ENCODE assay signal across 29 mouse cellular contexts in the genomic region with DNA sequence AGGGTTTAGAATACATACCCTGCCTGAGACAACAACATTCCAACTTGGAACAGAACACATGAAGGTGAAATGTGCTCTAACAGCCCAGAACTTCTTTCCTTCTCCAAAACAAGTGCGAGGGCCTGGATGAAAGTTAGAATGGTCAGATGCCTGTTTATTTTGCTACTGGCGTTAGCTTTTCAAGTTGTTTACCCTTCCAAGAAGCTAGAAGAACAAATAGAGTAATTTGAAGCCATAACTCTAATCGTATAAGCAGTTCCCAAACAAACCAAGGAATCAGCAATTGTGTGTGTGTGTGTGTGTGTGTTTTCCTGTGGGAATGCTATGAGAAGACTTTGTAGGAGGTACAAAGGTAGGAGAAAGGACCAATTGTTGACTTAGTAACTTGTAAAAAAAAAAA. TPM values are rescaled to one million over a fixed set of nuclear protein-coding genes. Genes with fewer than 3 reads are reported as not detected.
DNase-seq lines count a peak whose midpoint lies in the region; ATAC-seq lines count a peak whose summit lies in the region.
"Had no signal": no experiment of that assay in that cellular context is flagged by ENCODE, and none has a peak within 500 bp of the region (broad histone marks: within the 10 kb centered on the region; RNA-seq: fewer than 3 reads in every experiment).

No protein-coding gene starts in this region.

- H3K36me3 ChIP-seq in limb, embryonic 12.5 days = no peaks in the 10 kb centered on the region
- no peaks in the 10 kb centered on the region for H3K36me3 ChIP-seq in limb, embryonic 10.5 days
- no peaks in the 10 kb centered on the region for H3K36me3 ChIP-seq in lung, embryonic 15.5 days
- H3K36me3 ChIP-seq: embryonic facial prominence, embryonic 10.5 days; embryonic facial prominence, embryonic 13.5 days; forebrain, embryonic 12.5 days; forebrain, embryonic 15.5 days; G1E had no signal

- no peak for DNase-seq in limb, embryonic 10.5 days (ENCODE audit: low spot score)
- no peak for DNase-seq in lung, postnatal 4 days
- peak; percentile 11 for DNase-seq in adipocyte (ENCODE audit: low spot score)
- peak; percentile 70 for DNase-seq in lung, postnatal 36 days
- DNase-seq in left cerebral cortex, postnatal 25 days (ENCODE audit: low spot score in 2 of 2) = no peak
- no peak for DNase-seq in left cerebral cortex, postnatal 10 days (ENCODE audit: extremely low spot score in 1 of 2, low spot score in 2 of 2)
- DNase-seq: adrenal gland, adult 2 months; adrenal gland, postnatal 14 days; cerebellum, adult 11-12 months; cerebellum, adult 8-10 months; cerebellum, postnatal 10 days; cerebellum, postnatal 36 days; embryo, embryonic 11 days; gastrocnemius, postnatal 25 days; heart, adult 18-20 months; heart, postnatal 14 days; heart, postnatal 4 days had no signal

- no peaks in the 10 kb centered on the region for H3K9me3 ChIP-seq in limb, embryonic 12.5 days
- H3K9me3 ChIP-seq in limb, embryonic 10.5 days (replicated peaks) = no peaks in the 10 kb centered on the region
- H3K9me3 ChIP-seq in lung, embryonic 15.5 days = no peaks in the 10 kb centered on the region
- H3K9me3 ChIP-seq: embryonic facial prominence, embryonic 10.5 days; embryonic facial prominence, embryonic 13.5 days; forebrain, embryonic 12.5 days; forebrain, embryonic 15.5 days; G1E; heart, embryonic 10.5 days; heart, embryonic 13.5 days had no signal

- ATAC-seq in limb, embryonic 12.5 days (ENCODE audit: insufficient number of reproducible peaks, insufficient read depth, low FRiP score, low TSS enrichment, low read depth) = no peak
- no peak for ATAC-seq in lung, embryonic 15.5 days (ENCODE audit: borderline replicate concordance, extremely low read depth, low FRiP score, low TSS enrichment)
- ATAC-seq: forebrain, embryonic 15.5 days; Patski had no signal

- 41% methylated on average over 3 of the region's 3 CpGs for WGBS in limb, embryonic 12.5 days
- 56% methylated on average over 3 of the region's 3 CpGs for WGBS in limb, embryonic 10.5 days
- WGBS in lung, embryonic 15.5 days = 40% methylated on average over 3 of the region's 3 CpGs

- H3K9ac ChIP-seq in limb, embryonic 12.5 days (replicated peaks) = no peak overlapping the region
- H3K9ac ChIP-seq in lung, embryonic 15.5 days = no peak overlapping the region
- H3K9ac ChIP-seq: embryonic facial prominence, embryonic 13.5 days; forebrain, embryonic 12.5 days; forebrain, embryonic 15.5 days; heart, embryonic 13.5 days; hindbrain, embryonic 14.5 days had no signal

- peaks cover 35% of the 10 kb centered on the region for H3K27me3 ChIP-seq in limb, embryonic 12.5 days
- H3K27me3 ChIP-seq in limb, embryonic 10.5 days (ENCODE audit: low read depth, poor library complexity, severe bottlenecking) = peaks cover 38% of the 10 kb centered on the region
- no peaks in the 10 kb centered on the region for H3K27me3 ChIP-seq in lung, embryonic 15.5 days
- H3K27me3 ChIP-seq: Patski had no signal

- H3K27ac ChIP-seq in limb, embryonic 12.5 days = peak overlapping the region; percentile 50; the same call in 1 of the 2 replicates
- H3K27ac ChIP-seq in limb, embryonic 10.5 days = no peak overlapping the region
- H3K27ac ChIP-seq in lung, embryonic 15.5 days = peak overlapping the region; percentile 68
- H3K27ac ChIP-seq: embryonic facial prominence, embryonic 10.5 days; embryonic facial prominence, embryonic 13.5 days; forebrain, embryonic 12.5 days; forebrain, embryonic 15.5 days; heart, embryonic 10.5 days; heart, embryonic 13.5 days; hindbrain, embryonic 14.5 days had no signal

- H3K4me2 ChIP-seq in limb, embryonic 12.5 days = no peak overlapping the region
- no peak overlapping the region for H3K4me2 ChIP-seq in lung, embryonic 15.5 days
- H3K4me2 ChIP-seq: embryonic facial prominence, embryonic 13.5 days; forebrain, embryonic 12.5 days; forebrain, embryonic 15.5 days; heart, embryonic 13.5 days; hindbrain, embryonic 14.5 days had no signal

- H3K4me1 ChIP-seq in limb, embryonic 12.5 days (replicated peaks) = peaks cover 19% of the 10 kb centered on the region; the same call in 1 of the 2 replicates
- peaks cover 10% of the 10 kb centered on the region for H3K4me1 ChIP-seq in limb, embryonic 10.5 days
- peaks cover 37% of the 10 kb centered on the region; the same call in 1 of the 2 replicates for H3K4me1 ChIP-seq in lung, embryonic 15.5 days

- no peak overlapping the region for H3K4me3 ChIP-seq in limb, embryonic 12.5 days (replicated peaks)
- H3K4me3 ChIP-seq in limb, embryonic 10.5 days = no peak overlapping the region
- no peak overlapping the region for H3K4me3 ChIP-seq in lung, embryonic 15.5 days
- H3K4me3 ChIP-seq: embryonic facial prominence, embryonic 10.5 days; embryonic facial prominence, embryonic 13.5 days; erythroblast, embryonic 14.5 days; forebrain, embryonic 12.5 days; forebrain, embryonic 15.5 days; heart, embryonic 10.5 days; heart, embryonic 13.5 days had no signal

- intact Hi-C loops in left cerebral cortex, postnatal 25 days (cut with DNase I) = loop anchor here (5.0 kb wide), 2 partner anchors 48 to 133 kb away; no protein-coding TSS in a partner anchor
- intact Hi-C loops in left cerebral cortex, postnatal 10 days (cut with DNase I) = loop anchor here (5.0 kb wide), 1 partner anchor 133 kb away; no protein-coding TSS in a partner anchor

RNA-seq across cellular contexts. Expression of a gene that starts 4.7 kb away (rescaled TPM):
- polyA plus RNA-seq in limb, embryonic 12.5 days (2016; fragmentation: Nextera tagmentation; extraction: Ambion mirVana) = 5.5 and 9.4 TPM in 2 replicates
- polyA plus RNA-seq in limb, embryonic 10.5 days (2016; fragmentation: Nextera tagmentation; extraction: Ambion mirVana) = 1.2 and 2.2 TPM in 2 replicates
- polyA plus RNA-seq in lung, embryonic 15.5 days (2015; fragmentation: Nextera tagmentation; extraction: Ambion mirVana) = 13.9 and 14.9 TPM in 2 replicates
- total RNA-seq in left cerebral cortex, postnatal 25 days (2021) = 1 to 10 TPM; 3.7 to 4.0 TPM
- 1 to 10 TPM; 2.2 to 2.3 TPM for total RNA-seq in left cerebral cortex, postnatal 10 days (2021)

Comparison
In these comparisons a context has a peak if more than half of its experiments do, and no peak if none do; other contexts are left out.
1. DNase-seq: peak in adipocyte (single experiment) and lung, postnatal 36 days (single experiment); none in limb, embryonic 10.5 days (single experiment), lung, postnatal 4 days (0 of 2), left cerebral cortex, postnatal 25 days (0 of 2) and left cerebral cortex, postnatal 10 days (0 of 2).